Mouse (Mus musculus) hindbrain, embryonic 13.5 days (tissue): ENCODE results near the gene Scn8a. TPM values are rescaled to one million over a fixed set of nuclear protein-coding genes. Genes with fewer than 3 reads are reported as not detected.

Experiments
- ATAC-seq: fragments of 200-750 bp; cut with Nextera tagmentation; 2 replicates; pipeline ENCODE4 v1.8.0; 2017; ENCODE audit warnings: moderate TSS enrichment; ENCODE audit not compliant: low FRiP score
- H3K27ac ChIP-seq: fragments of 300-500 bp; sonication (generic); 2 replicates; pipeline ENCODE4 v1.5.1; 2015; ENCODE audit warnings: inconsistent platforms, mild to moderate bottlenecking, moderate library complexity
- H3K27me3 ChIP-seq: fragments of 300-500 bp; sonication (generic); 2 replicates; pipeline ENCODE4 v1.6.1; 2015; ENCODE audit warnings: mild to moderate bottlenecking, inconsistent platforms
- H3K36me3 ChIP-seq: fragments of 300-500 bp; sonication (generic); 2 replicates; pipeline ENCODE4 v1.6.1; 2015; ENCODE audit warnings: mild to moderate bottlenecking, inconsistent platforms
- H3K4me1 ChIP-seq: fragments of 300-500 bp; sonication (generic); replicated peaks from 2 replicates; pipeline ENCODE4 v1.6.1; 2015; ENCODE audit warnings: inconsistent platforms
- H3K4me2 ChIP-seq: fragments of 300-500 bp; sonication (generic); 2 replicates; pipeline ENCODE4 v1.6.1; 2015; ENCODE audit warnings: inconsistent platforms, mild to moderate bottlenecking, moderate library complexity
- H3K4me3 ChIP-seq: fragments of 300-500 bp; sonication (generic); 2 replicates; pipeline ENCODE4 v1.5.1; 2015; ENCODE audit warnings: mild to moderate bottlenecking, inconsistent platforms
- H3K9ac ChIP-seq: fragments of 300-500 bp; sonication (generic); 2 replicates; pipeline ENCODE4 v1.6.1; 2015; ENCODE audit warnings: mild to moderate bottlenecking, inconsistent platforms
- H3K9me3 ChIP-seq: fragments of 300-500 bp; sonication (generic); 2 replicates; pipeline ENCODE4 v1.6.1; 2016; ENCODE audit warnings: inconsistent platforms
- WGBS: fragments of 180-500 bp; shearing (Covaris S2); methylation state at CpG from one replicate; pipeline ENCODE4 v1.1.7; 2015; 5-methylcytosine and 5-hydroxymethylcytosine counted together
- polyA plus RNA-seq: library from polyadenylated mRNA; unstranded; fragments of >200 nt; fragmentation: Nextera tagmentation; extraction: Ambion mirVana; gene quantifications from 2 replicates; pipeline ENCODE4 v1.2.1, GENCODE M21; 2015

Gene Scn8a
- polyA plus RNA-seq, 1 experiment from 2014 or later: 18.8 TPM

GRCm38 (mm10) chr15:100923476-100923875, 53.8 kb downstream of the Scn8a start:
- ATAC-seq: peak; percentile 65; the same call in 1 of the 2 replicates
- peak overlapping the region; percentile 55; the same call in 1 of the 2 replicates for H3K9ac ChIP-seq
- H3K4me2 ChIP-seq: 0 out of 2 replicates have a peak overlapping the region, but pooled peaks have one; percentile 8

GRCm38 (mm10) chr15:100924941-100925340, 55.3 kb downstream of the Scn8a start:
- ATAC-seq: peak; percentile 46; the same call in 1 of the 2 replicates
- no peaks in the 10 kb centered on the region for H3K9me3 ChIP-seq
- H3K27me3 ChIP-seq: no peaks in the 10 kb centered on the region
- no peak overlapping the region for H3K4me2 ChIP-seq
- WGBS: 67% methylated on average over 10 of the region's 10 CpGs
- peak overlapping the region; percentile 53 for H3K27ac ChIP-seq
- H3K4me3 ChIP-seq: no peak overlapping the region
- peak overlapping the region; percentile 30; the same call in 1 of the 2 replicates for H3K9ac ChIP-seq
- peaks cover 26% of the 10 kb centered on the region for H3K4me1 ChIP-seq
- H3K36me3 ChIP-seq: no peaks in the 10 kb centered on the region

More at GRCm38 (mm10) chr15:100923476-100923875, 53.8 kb downstream of the Scn8a start:
- no peaks in the 10 kb centered on the region for H3K9me3 ChIP-seq
- H3K27me3 ChIP-seq: no peaks in the 10 kb centered on the region
- 21% methylated on average over 19 of the region's 19 CpGs for WGBS
- peaks cover 32% of the 10 kb centered on the region for H3K4me1 ChIP-seq
- no peaks in the 10 kb centered on the region for H3K36me3 ChIP-seq
- no peak overlapping the region for H3K4me3 ChIP-seq
- peak overlapping the region; percentile 72 for H3K27ac ChIP-seq

GRCm38 (mm10) chr15:100930477-100930876, 60.8 kb downstream of the Scn8a start:
- Histone ChIP-seq H3K27ac (no peak overlapping the region), H3K4me3 (no peak overlapping the region), H3K36me3 (no peaks in the 10 kb centered on the region), H3K9me3 (no peaks in the 10 kb centered on the region), H3K4me1 (peaks cover 20% of the 10 kb centered on the region), H3K27me3 (no peaks in the 10 kb centered on the region), H3K9ac (no peak overlapping the region), H3K4me2 (no peak overlapping the region)
- WGBS: 35% methylated on average over 3 of the region's 3 CpGs
- no peak for ATAC-seq

GRCm38 (mm10) chr15:100936176-100936575, 66.5 kb downstream of the Scn8a start:
- peaks cover 19% of the 10 kb centered on the region for H3K36me3 ChIP-seq
- no peaks in the 10 kb centered on the region for H3K9me3 ChIP-seq
- 0 out of 2 replicates have a peak overlapping the region, but pooled peaks have one; percentile 7 for H3K4me3 ChIP-seq
- peaks cover 33% of the 10 kb centered on the region for H3K4me1 ChIP-seq
- H3K27me3 ChIP-seq: no peaks in the 10 kb centered on the region
- ATAC-seq: no peak
- 47% methylated on average over 24 of the region's 24 CpGs for WGBS
- H3K27ac ChIP-seq: peak overlapping the region; percentile 20; the same call in 1 of the 2 replicates
- peak overlapping the region; percentile 49; the same call in 1 of the 2 replicates for H3K9ac ChIP-seq
- peak overlapping the region; percentile 28 for H3K4me2 ChIP-seq

GRCm38 (mm10) chr15:100948383-100948782, 78.7 kb downstream of the Scn8a start:
- no peak overlapping the region for H3K4me3 ChIP-seq
- H3K4me1 ChIP-seq: peaks cover 9% of the 10 kb centered on the region
- no peak overlapping the region for H3K27ac ChIP-seq
- ATAC-seq: no peak
- no peaks in the 10 kb centered on the region for H3K9me3 ChIP-seq
- WGBS: 95% methylated on average over 13 of the region's 13 CpGs
- no peak overlapping the region for H3K4me2 ChIP-seq
- H3K27me3 ChIP-seq: no peaks in the 10 kb centered on the region
- peaks cover 33% of the 10 kb centered on the region for H3K36me3 ChIP-seq
- no peak overlapping the region for H3K9ac ChIP-seq

- Histone ChIP-seq H3K9ac (no peak overlapping the region), H3K4me3 (no peak overlapping the region), H3K4me1 (peaks cover 9% of the 10 kb centered on the region), H3K27ac (no peak overlapping the region), H3K9me3 (no peaks in the 10 kb centered on the region), H3K36me3 (peaks cover 33% of the 10 kb centered on the region), H3K27me3 (no peaks in the 10 kb centered on the region), H3K4me2 (no peak overlapping the region)
- WGBS: 86% methylated on average over 4 of the region's 4 CpGs
- ATAC-seq: no peak
Measured at GRCm38 (mm10) chr15:100949169-100949568, 79.5 kb downstream of the Scn8a start.

- H3K9ac ChIP-seq: no peak overlapping the region
- peaks cover 21% of the 10 kb centered on the region for H3K36me3 ChIP-seq
- H3K9me3 ChIP-seq: no peaks in the 10 kb centered on the region
- no peak overlapping the region for H3K27ac ChIP-seq
- no peak overlapping the region for H3K4me3 ChIP-seq
- no peak for ATAC-seq
- H3K4me2 ChIP-seq: no peak overlapping the region
- no peaks in the 10 kb centered on the region for H3K27me3 ChIP-seq
- peaks cover 17% of the 10 kb centered on the region for H3K4me1 ChIP-seq
- 79% methylated on average over 10 of the region's 10 CpGs for WGBS
Measured at GRCm38 (mm10) chr15:100951491-100951890, 81.8 kb downstream of the Scn8a start.

GRCm38 (mm10) chr15:100952292-100952691, 82.6 kb downstream of the Scn8a start:
- H3K27ac ChIP-seq: no peak overlapping the region
- ATAC-seq: no peak
- WGBS: 82% methylated on average over 2 of the region's 2 CpGs
- H3K4me2 ChIP-seq: no peak overlapping the region
- peaks cover 17% of the 10 kb centered on the region for H3K4me1 ChIP-seq
- H3K9ac ChIP-seq: no peak overlapping the region
- H3K9me3 ChIP-seq: no peaks in the 10 kb centered on the region
- no peak overlapping the region for H3K4me3 ChIP-seq
- peaks cover 15% of the 10 kb centered on the region for H3K36me3 ChIP-seq
- no peaks in the 10 kb centered on the region for H3K27me3 ChIP-seq

- Histone ChIP-seq H3K27ac (no peak overlapping the region), H3K4me2 (no peak overlapping the region), H3K27me3 (no peaks in the 10 kb centered on the region), H3K9ac (no peak overlapping the region), H3K4me3 (no peak overlapping the region), H3K4me1 (peaks cover 17% of the 10 kb centered on the region), H3K36me3 (peaks cover 15% of the 10 kb centered on the region), H3K9me3 (no peaks in the 10 kb centered on the region)
- no peak for ATAC-seq
- WGBS: 19% methylated on average over 8 of the region's 8 CpGs
Measured at GRCm38 (mm10) chr15:100952854-100953253, 83.2 kb downstream of the Scn8a start.

- Histone ChIP-seq H3K4me1 (peaks cover 17% of the 10 kb centered on the region), H3K9ac (no peak overlapping the region), H3K4me2 (no peak overlapping the region), H3K27me3 (no peaks in the 10 kb centered on the region), H3K36me3 (peaks cover 12% of the 10 kb centered on the region), H3K27ac (no peak overlapping the region), H3K4me3 (no peak overlapping the region), H3K9me3 (no peaks in the 10 kb centered on the region)
- no peak for ATAC-seq
- WGBS: 60% methylated on average over 7 of the region's 7 CpGs
Measured at GRCm38 (mm10) chr15:100953955-100954354, 84.3 kb downstream of the Scn8a start.

- ATAC-seq: no peak
- H3K27ac ChIP-seq: peak overlapping the region; percentile 40; the same call in 1 of the 2 replicates
- no peaks in the 10 kb centered on the region for H3K9me3 ChIP-seq
- H3K27me3 ChIP-seq: no peaks in the 10 kb centered on the region
- H3K4me2 ChIP-seq: no peak overlapping the region
- H3K36me3 ChIP-seq: peaks cover 12% of the 10 kb centered on the region
- no peak overlapping the region for H3K4me3 ChIP-seq
- peaks cover 17% of the 10 kb centered on the region for H3K4me1 ChIP-seq
- H3K9ac ChIP-seq: no peak overlapping the region
- WGBS: 68% methylated on average over 16 of the region's 16 CpGs
Measured at GRCm38 (mm10) chr15:100954751-100955150, 85.1 kb downstream of the Scn8a start.

- H3K9me3 ChIP-seq: no peaks in the 10 kb centered on the region
- H3K4me3 ChIP-seq: no peak overlapping the region
- WGBS: 87% methylated on average over 6 of the region's 6 CpGs
- no peaks in the 10 kb centered on the region for H3K27me3 ChIP-seq
- H3K27ac ChIP-seq: no peak overlapping the region
- ATAC-seq: no peak
- H3K4me1 ChIP-seq: no peaks in the 10 kb centered on the region
- peaks cover 5% of the 10 kb centered on the region for H3K36me3 ChIP-seq
- H3K9ac ChIP-seq: no peak overlapping the region
- H3K4me2 ChIP-seq: no peak overlapping the region
Measured at GRCm38 (mm10) chr15:100960958-100961357, 91.3 kb downstream of the Scn8a start.

GRCm38 (mm10) chr15:100961561-100961960, 91.9 kb downstream of the Scn8a start:
- no peak overlapping the region for H3K4me2 ChIP-seq
- H3K9ac ChIP-seq: no peak overlapping the region
- no peaks in the 10 kb centered on the region for H3K4me1 ChIP-seq
- H3K27me3 ChIP-seq: no peaks in the 10 kb centered on the region
- no peak overlapping the region for H3K27ac ChIP-seq
- peaks cover 5% of the 10 kb centered on the region for H3K36me3 ChIP-seq
- H3K9me3 ChIP-seq: no peaks in the 10 kb centered on the region
- WGBS: 85% methylated on average over 4 of the region's 4 CpGs
- no peak overlapping the region for H3K4me3 ChIP-seq
- ATAC-seq: no peak
